Comparison of ENCODE assay signal across 8 mouse cellular contexts in genomic region chr7:79313519-79314059, GRCm38 (mm10). TPM values are rescaled to one million over a fixed set of nuclear protein-coding genes. Genes with fewer than 3 reads are reported as not detected.
DNase-seq lines count a peak whose midpoint lies in the region; TF ChIP-seq lines count a peak whose summit lies in the region.

No protein-coding gene starts in this region.

- WGBS in embryonic facial prominence, embryonic 10.5 days, result 61% methylated on average over 12 of the region's 12 CpGs
- WGBS in limb, embryonic 10.5 days, result 15% methylated on average over 12 of the region's 12 CpGs

- no peaks in the 10 kb centered on the region for H3K36me3 ChIP-seq in embryonic facial prominence, embryonic 10.5 days (replicated peaks)
- no peaks in the 10 kb centered on the region for H3K36me3 ChIP-seq in limb, embryonic 10.5 days

- H3K27ac ChIP-seq in left cerebral cortex, adult 2 months, result peak overlapping the region; percentile 85
- peak overlapping the region; percentile 66; the same call in 1 of the 2 replicates for H3K27ac ChIP-seq in embryonic facial prominence, embryonic 10.5 days (replicated peaks)
- H3K27ac ChIP-seq in limb, embryonic 10.5 days, result peak overlapping the region; percentile 77

- H3K27me3 ChIP-seq in embryonic facial prominence, embryonic 10.5 days (replicated peaks; ENCODE audit: low read depth, poor library complexity, severe bottlenecking), result no peaks in the 10 kb centered on the region
- H3K27me3 ChIP-seq in limb, embryonic 10.5 days (ENCODE audit: low read depth, poor library complexity, severe bottlenecking), result no peaks in the 10 kb centered on the region

- no peak for TF ChIP-seq CTCF in left cerebral cortex, adult 2 months (IDR thresholded peaks at IDR 0.05)

- no peaks in the 10 kb centered on the region for H3K9me3 ChIP-seq in embryonic facial prominence, embryonic 10.5 days
- H3K9me3 ChIP-seq in limb, embryonic 10.5 days (replicated peaks), result no peaks in the 10 kb centered on the region

- intact Hi-C loops in left cerebral cortex, adult 2 months (cut with DNase I), result no loop called here
- intact Hi-C loops in left cerebral cortex, postnatal 10 days (cut with DNase I), result loop anchor here (5.0 kb wide), 2 partner anchors 34 to 36 kb away; no protein-coding TSS in a partner anchor

- H3K4me3 ChIP-seq in left cerebral cortex, adult 2 months, result no peak overlapping the region
- H3K4me3 ChIP-seq in embryonic facial prominence, embryonic 10.5 days, result no peak overlapping the region
- H3K4me3 ChIP-seq in limb, embryonic 10.5 days, result 0 out of 2 replicates have a peak overlapping the region, but pooled peaks have one; percentile 8

- no peak for DNase-seq in left cerebral cortex, adult 2 months (ENCODE audit: extremely low spot score in 1 of 2, low spot score in 2 of 2)
- DNase-seq in left cerebral cortex, postnatal 10 days (ENCODE audit: extremely low spot score in 1 of 2, low spot score in 2 of 2), result no peak
- DNase-seq in embryonic facial prominence, embryonic 10.5 days (ENCODE audit: low spot score), result peak; percentile 21
- DNase-seq in limb, embryonic 10.5 days (ENCODE audit: low spot score), result peak; percentile 50
- peak; percentile 40 to 76 for DNase-seq in spleen, postnatal 10 days (ENCODE audit: low spot score in 2 of 2)
- DNase-seq in adrenal gland, adult 18-20 months (ENCODE audit: low spot score in 2 of 2), result no peak
- DNase-seq in urinary bladder, postnatal 4 days (ENCODE audit: low spot score in 2 of 2), result no peak
- no peak for DNase-seq in layer of hippocampus, postnatal 10 days (ENCODE audit: low spot score in 2 of 2)

- H3K4me1 ChIP-seq in embryonic facial prominence, embryonic 10.5 days, result peaks cover 97% of the 10 kb centered on the region
- peaks cover 93% of the 10 kb centered on the region for H3K4me1 ChIP-seq in limb, embryonic 10.5 days

RNA-seq across cellular contexts. Expression of gene Abhd2, which starts 40.6 kb away (rescaled TPM):
- 100 to 1,000 TPM; 103 to 116 TPM for total RNA-seq in left cerebral cortex, adult 2 months (2021)
- 100 to 1,000 TPM; 121 to 124 TPM for total RNA-seq in left cerebral cortex, postnatal 10 days (2021)
- polyA plus RNA-seq in embryonic facial prominence, embryonic 10.5 days (2016; fragmentation: Nextera tagmentation; extraction: Ambion mirVana), result 8.7 TPM in 2 replicates
- 6.3 and 7.0 TPM in 2 replicates for polyA plus RNA-seq in limb, embryonic 10.5 days (2016; fragmentation: Nextera tagmentation; extraction: Ambion mirVana)
- 1,000 to 10,000 TPM; 1,132 to 1,460 TPM for total RNA-seq in adrenal gland, adult 18-20 months (2021)
- total RNA-seq in layer of hippocampus, postnatal 10 days (2021), result 100 to 1,000 TPM in 1 of 2 experiments, 10 to 100 TPM in 1; 93.4 to 101 TPM

Comparison
In these comparisons a context has a peak if more than half of its experiments do, and no peak if none do; other contexts are left out.
1. DNase-seq: peak in embryonic facial prominence, embryonic 10.5 days (single experiment), limb, embryonic 10.5 days (single experiment) and spleen, postnatal 10 days (2 of 2); none in left cerebral cortex, adult 2 months (0 of 2), left cerebral cortex, postnatal 10 days (0 of 2), adrenal gland, adult 18-20 months (0 of 2), urinary bladder, postnatal 4 days (0 of 2) and layer of hippocampus, postnatal 10 days (0 of 2).
2. RNA of gene Abhd2, which starts 40.6 kb away (total RNA-seq): 1,132 to 1,460 TPM in adrenal gland, adult 18-20 months; 121 to 124 TPM in left cerebral cortex, postnatal 10 days, 103 to 116 TPM in left cerebral cortex, adult 2 months and 93.4 to 101 TPM in layer of hippocampus, postnatal 10 days; every median in the first group is over 4 times any median in the second.
3. Peak in every context shown above with its lines, with median percentiles within 50 percentile points of each other: H3K27ac ChIP-seq.